Mouse (Mus musculus) liver, embryonic 15.5 days (tissue): ENCODE results near the gene Il21r. TPM values are rescaled to one million over a fixed set of nuclear protein-coding genes. Genes with fewer than 3 reads are reported as not detected.
A peak's percentile ranks its signal among the peaks of the same experiment; 100 is the strongest.

Experiments
- ATAC-seq: fragments of 200-750 bp; cut with Nextera tagmentation; 2 replicates; pipeline ENCODE4 v1.8.0; 2017; ENCODE audit warnings: moderate number of reproducible peaks, mild to moderate bottlenecking, moderate library complexity; ENCODE audit not compliant: insufficient read depth
- H3K27ac ChIP-seq: fragments of 300-500 bp; sonication (generic); replicated peaks from 2 replicates; pipeline ENCODE4 v1.5.1; 2015; ENCODE audit warnings: mild to moderate bottlenecking, inconsistent platforms
- H3K27me3 ChIP-seq: fragments of 300-500 bp; sonication (generic); 2 replicates; pipeline ENCODE4 v1.6.1; 2015; ENCODE audit warnings: mild to moderate bottlenecking, inconsistent platforms
- H3K36me3 ChIP-seq: fragments of 300-500 bp; sonication (generic); replicated peaks from 2 replicates; pipeline ENCODE4 v1.6.1; 2015; ENCODE audit warnings: moderate library complexity, mild to moderate bottlenecking, inconsistent platforms
- H3K4me1 ChIP-seq: fragments of 300-500 bp; sonication (generic); replicated peaks from 2 replicates; pipeline ENCODE4 v1.6.1; 2015; ENCODE audit warnings: inconsistent platforms
- H3K4me2 ChIP-seq: fragments of 300-500 bp; sonication (generic); 2 replicates; pipeline ENCODE4 v1.6.1; 2015; ENCODE audit warnings: moderate library complexity, mild to moderate bottlenecking, inconsistent platforms
- H3K4me3 ChIP-seq: fragments of 300-500 bp; sonication (generic); replicated peaks from 2 replicates; pipeline ENCODE4 v1.5.1; 2015; ENCODE audit warnings: mild to moderate bottlenecking, inconsistent platforms
- H3K9ac ChIP-seq: fragments of 300-500 bp; sonication (generic); 2 replicates; pipeline ENCODE4 v1.6.1; 2015; ENCODE audit warnings: moderate library complexity, mild to moderate bottlenecking, inconsistent platforms
- H3K9me3 ChIP-seq: fragments of 300-500 bp; sonication (generic); replicated peaks from 2 replicates; pipeline ENCODE4 v1.6.1; 2016; ENCODE audit warnings: inconsistent platforms
- WGBS: fragments of 180-500 bp; shearing (Covaris S2); methylation state at CpG from one replicate; pipeline ENCODE4 v1.1.7; 2015; ENCODE audit warnings: mixed read lengths; ENCODE audit not compliant: insufficient replicate concordance; 5-methylcytosine and 5-hydroxymethylcytosine counted together
- polyA plus RNA-seq: library from polyadenylated mRNA; unstranded; fragments of >200 nt; fragmentation: Nextera tagmentation; extraction: Ambion mirVana; gene quantifications from 2 replicates; pipeline ENCODE4 v1.2.1, GENCODE M21; 2015

Il21r gene
- polyA plus RNA-seq, 1 experiment from 2014 or later, result 0.71 TPM

DNA sequence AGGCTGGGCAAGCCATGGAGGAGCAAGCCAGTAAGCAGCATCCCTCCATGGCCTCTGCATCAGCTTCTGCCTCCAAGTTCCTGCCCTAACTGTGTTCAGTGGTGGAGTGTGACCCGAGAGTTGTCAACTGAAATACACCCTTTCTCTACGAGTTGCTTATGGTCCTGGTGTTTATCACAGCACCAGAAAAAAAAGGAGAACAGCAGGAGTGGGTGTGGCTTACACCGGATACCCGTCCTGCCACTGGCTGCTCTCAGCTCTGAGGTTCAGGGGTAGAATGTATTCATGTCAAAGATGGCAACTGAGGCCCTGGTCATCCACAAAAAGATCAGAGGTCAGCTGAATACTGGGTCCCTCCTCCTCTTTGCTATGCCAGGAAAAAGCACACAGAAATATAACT lies 16.8 kb downstream of the Il21r start:
- ATAC-seq, result no peak
- 26% methylated on average over 4 of the region's 4 CpGs for WGBS
- no peaks in the 10 kb centered on the region for H3K9me3 ChIP-seq

DNA sequence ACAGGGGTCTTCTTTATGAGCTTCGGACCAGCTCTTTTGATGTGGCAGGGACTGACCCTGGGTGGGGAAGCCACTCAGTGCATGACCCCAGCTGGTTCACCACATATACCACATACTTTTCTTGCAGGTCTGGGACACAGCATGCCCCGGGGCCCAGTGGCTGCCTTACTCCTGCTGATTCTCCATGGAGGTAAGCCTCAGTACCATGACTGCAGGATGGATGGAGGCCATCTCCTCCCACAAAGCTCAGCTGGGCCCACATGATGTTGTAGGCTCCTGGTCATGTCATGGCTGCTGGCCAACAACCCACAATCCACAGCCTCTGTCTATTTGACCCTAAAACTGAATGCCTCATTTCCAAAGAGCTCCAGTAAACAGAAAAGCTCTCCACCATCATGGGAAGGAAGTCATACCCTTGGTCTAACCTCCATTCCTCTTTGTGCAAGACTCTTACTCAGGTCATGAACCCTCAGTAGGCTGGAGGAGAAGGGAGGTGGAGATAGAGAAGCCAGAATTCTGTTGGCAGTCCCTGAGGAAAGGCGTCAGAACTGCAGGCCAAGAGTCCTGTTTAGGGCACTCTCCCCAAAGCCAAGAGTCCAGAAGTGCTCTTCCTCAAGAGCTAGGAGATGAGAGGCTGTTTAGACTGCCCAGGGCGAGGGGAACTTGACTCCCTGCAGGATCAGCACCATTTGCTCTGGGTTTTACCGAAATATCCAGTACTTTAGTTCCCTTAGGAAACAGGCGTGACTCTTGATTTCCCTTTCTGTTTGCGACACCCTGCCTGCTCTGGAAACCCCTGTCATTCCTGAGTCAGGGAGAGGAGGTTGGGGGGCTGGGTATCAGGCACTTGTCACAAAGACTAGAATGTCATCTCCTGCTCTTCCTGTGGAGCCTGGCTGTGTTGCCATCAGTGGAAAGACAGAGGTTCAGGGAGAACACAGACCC lies 19.8 kb downstream of the Il21r start:
- H3K4me2 ChIP-seq, result no peak overlapping the region
- H3K4me3 ChIP-seq, result no peak overlapping the region
- ATAC-seq, result no peak
- no peaks in the 10 kb centered on the region for H3K36me3 ChIP-seq
- H3K9ac ChIP-seq, result no peak overlapping the region
- H3K9me3 ChIP-seq, result no peaks in the 10 kb centered on the region
- H3K4me1 ChIP-seq, result no peaks in the 10 kb centered on the region; the same call in 1 of the 2 replicates
- WGBS, result 52% methylated on average over 7 of the region's 7 CpGs
- no peaks in the 10 kb centered on the region for H3K27me3 ChIP-seq
- no peak overlapping the region for H3K27ac ChIP-seq

More for the DNA sequence above, 16.8 kb downstream of the Il21r start:
- no peaks in the 10 kb centered on the region for H3K27me3 ChIP-seq
- H3K36me3 ChIP-seq, result no peaks in the 10 kb centered on the region
- no peak overlapping the region for H3K27ac ChIP-seq
- no peak overlapping the region for H3K4me3 ChIP-seq
- no peaks in the 10 kb centered on the region; the same call in 1 of the 2 replicates for H3K4me1 ChIP-seq
- H3K9ac ChIP-seq, result no peak overlapping the region
- H3K4me2 ChIP-seq, result no peak overlapping the region

DNA sequence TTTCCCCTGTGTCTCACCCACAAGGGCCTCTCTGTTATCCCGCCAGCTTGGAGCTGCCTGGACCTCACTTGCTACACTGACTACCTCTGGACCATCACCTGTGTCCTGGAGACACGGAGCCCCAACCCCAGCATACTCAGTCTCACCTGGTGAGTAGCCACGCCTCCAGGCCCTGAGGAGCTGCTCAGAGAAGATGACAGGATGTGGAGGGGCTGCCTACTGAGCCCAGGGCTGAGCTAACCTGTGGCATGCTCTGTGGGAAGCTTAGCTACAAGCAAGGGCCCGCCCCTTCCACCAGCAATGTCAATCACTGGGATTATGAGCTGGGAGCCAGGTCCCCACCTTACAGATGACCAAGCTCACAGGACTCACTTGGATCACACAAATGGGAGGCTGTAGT lies 22.0 kb downstream of the Il21r start:
- H3K4me1 ChIP-seq, result peaks cover 6% of the 10 kb centered on the region; the same call in 1 of the 2 replicates
- no peak for ATAC-seq
- 56% methylated on average over 4 of the region's 4 CpGs for WGBS

DNA sequence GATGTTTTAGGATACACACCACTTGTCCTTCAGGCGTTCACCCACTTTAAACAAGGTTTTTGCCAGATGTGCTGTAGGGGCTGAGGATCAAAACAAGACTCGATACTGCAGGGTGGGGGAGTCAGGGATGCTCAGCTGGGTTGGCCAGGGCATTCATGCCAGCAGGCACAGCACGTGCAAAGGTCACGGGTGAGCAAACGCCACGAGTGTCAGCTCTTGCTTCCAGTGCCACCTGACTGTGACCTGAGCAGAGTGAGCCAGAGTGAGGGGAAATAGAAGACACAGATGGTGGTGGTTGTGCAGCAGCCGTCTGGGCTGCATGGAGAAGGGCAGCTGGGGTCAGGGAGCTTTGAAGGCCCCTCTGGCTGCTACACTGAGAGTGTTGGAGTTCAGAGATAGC lies 22.6 kb downstream of the Il21r start:
- no peaks in the 10 kb centered on the region for H3K9me3 ChIP-seq
- no peak overlapping the region for H3K4me2 ChIP-seq
- ATAC-seq, result no peak
- H3K9ac ChIP-seq, result no peak overlapping the region
- H3K27me3 ChIP-seq, result no peaks in the 10 kb centered on the region
- peaks cover 7% of the 10 kb centered on the region; the same call in 1 of the 2 replicates for H3K4me1 ChIP-seq
- H3K27ac ChIP-seq, result no peak overlapping the region
- WGBS, result 46% methylated on average over 7 of the region's 7 CpGs
- H3K4me3 ChIP-seq, result no peak overlapping the region
- no peaks in the 10 kb centered on the region for H3K36me3 ChIP-seq

More for the DNA sequence above, 22.0 kb downstream of the Il21r start:
- Histone ChIP-seq H3K4me3 (no peak overlapping the region), H3K27me3 (no peaks in the 10 kb centered on the region), H3K4me2 (no peak overlapping the region), H3K27ac (no peak overlapping the region), H3K36me3 (no peaks in the 10 kb centered on the region), H3K9me3 (no peaks in the 10 kb centered on the region), H3K9ac (no peak overlapping the region)

DNA sequence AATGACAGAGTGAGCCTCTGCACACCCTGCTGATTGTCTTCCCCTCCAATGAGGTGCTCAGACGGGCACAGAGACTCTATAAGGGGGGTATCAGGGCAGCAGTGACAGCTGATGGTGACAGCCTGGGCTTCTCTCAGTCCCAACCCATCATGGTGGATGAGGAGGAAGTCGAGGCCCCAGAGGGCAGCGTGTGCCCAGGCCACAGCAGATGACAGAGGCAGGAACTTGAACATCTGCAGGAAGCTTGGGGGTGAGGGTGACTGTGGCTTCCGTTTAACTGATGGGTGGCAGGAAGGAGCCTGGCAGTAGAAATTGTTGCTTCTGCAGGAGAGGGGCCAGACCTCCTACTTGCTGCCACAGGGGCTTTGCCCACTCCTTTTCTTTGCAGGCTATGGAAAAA lies 27.1 kb downstream of the Il21r start:
- Histone ChIP-seq H3K27me3 (peaks cover 3% of the 10 kb centered on the region; the same call in 1 of the 2 replicates), H3K9me3 (no peaks in the 10 kb centered on the region), H3K4me3 (no peak overlapping the region), H3K9ac (no peak overlapping the region), H3K27ac (no peak overlapping the region), H3K4me2 (0 out of 2 replicates have a peak overlapping the region, but pooled peaks have one; percentile 10), H3K36me3 (no peaks in the 10 kb centered on the region), H3K4me1 (peaks cover 7% of the 10 kb centered on the region; the same call in 1 of the 2 replicates)
- ATAC-seq, result peak; percentile 42
- 17% methylated on average over 4 of the region's 4 CpGs for WGBS

DNA sequence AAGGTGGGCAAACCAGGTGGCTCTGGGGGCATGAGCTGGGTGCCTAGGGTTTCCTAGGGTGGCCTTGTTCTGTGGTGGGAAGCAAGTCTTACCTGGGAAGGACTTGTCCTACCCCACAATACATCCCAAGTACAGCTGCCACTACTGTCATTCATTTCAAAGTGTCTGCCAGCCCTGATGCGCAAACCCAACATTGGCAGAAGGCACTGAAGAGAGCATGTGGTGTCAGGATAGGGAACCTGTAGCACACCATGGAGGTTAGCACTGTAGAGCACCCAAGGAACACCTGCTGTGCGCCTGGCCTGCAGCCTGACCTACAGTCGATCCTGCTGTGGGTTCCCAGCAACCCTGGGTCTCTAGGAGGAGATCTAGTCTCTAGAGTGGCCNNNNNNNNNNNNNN lies 27.8 kb downstream of the Il21r start:
- Histone ChIP-seq H3K4me3 (0 out of 2 replicates have a peak overlapping the region, but pooled peaks have one; percentile 2), H3K4me1 (peaks cover 7% of the 10 kb centered on the region), H3K36me3 (no peaks in the 10 kb centered on the region), H3K27me3 (peaks cover 3% of the 10 kb centered on the region; the same call in 1 of the 2 replicates), H3K9me3 (no peaks in the 10 kb centered on the region), H3K27ac (no peak overlapping the region), H3K9ac (no peak overlapping the region), H3K4me2 (0 out of 2 replicates have a peak overlapping the region, but pooled peaks have one; percentile 10)
- WGBS, result 53% methylated on average over 3 of the region's 3 CpGs
- no peak for ATAC-seq

DNA sequence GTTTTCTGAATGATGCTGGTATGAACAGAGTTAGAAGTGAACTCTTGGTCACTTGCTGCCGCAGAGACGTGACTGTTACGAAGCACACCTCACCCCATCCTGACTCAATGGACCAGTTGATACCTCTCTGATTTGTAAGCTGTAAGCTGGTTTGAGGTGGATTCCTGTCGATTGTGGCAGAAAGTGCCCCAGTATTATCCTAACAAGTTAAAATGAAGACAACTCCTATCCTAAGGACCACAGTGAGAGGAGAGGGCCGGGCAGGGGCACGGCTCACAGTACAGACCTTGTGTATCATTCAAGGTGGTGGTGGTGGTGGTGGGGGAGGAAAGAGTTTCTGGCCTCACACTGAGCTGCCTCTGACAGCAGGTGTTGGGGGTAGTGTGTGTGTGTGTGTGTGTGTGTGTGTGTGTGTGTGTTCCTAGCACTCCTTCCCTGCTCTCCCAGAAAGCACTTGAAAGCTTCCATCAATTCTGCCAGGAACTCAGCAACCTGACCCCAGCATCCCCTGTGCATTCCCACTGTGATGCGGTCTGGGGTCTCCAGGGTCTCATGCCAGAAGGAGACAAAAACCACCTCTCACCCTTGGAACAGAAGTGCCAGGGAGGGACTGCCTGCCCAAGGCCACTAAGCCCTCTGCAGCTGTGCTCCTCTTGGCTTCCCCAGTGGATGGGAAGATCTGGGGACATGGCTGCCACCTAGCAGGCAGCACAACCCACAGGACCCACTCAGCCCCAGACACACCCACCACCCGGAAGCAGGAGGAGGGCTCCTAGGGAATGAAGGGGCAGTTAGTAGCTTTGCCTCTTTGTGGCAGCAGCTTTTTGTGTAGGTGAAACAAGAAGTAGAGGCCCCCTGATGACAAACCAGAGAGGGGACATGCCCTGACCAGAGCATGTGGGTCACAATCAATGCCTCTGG lies 34.3 kb downstream of the Il21r start:
- peaks cover 5% of the 10 kb centered on the region for H3K4me1 ChIP-seq
- peaks cover 31% of the 10 kb centered on the region; the same call in 1 of the 2 replicates for H3K36me3 ChIP-seq
- H3K9me3 ChIP-seq, result no peaks in the 10 kb centered on the region
- ATAC-seq, result no peak
- H3K27ac ChIP-seq, result no peak overlapping the region
- H3K9ac ChIP-seq, result no peak overlapping the region
- H3K27me3 ChIP-seq, result peaks cover 3% of the 10 kb centered on the region; the same call in 1 of the 2 replicates
- no peak overlapping the region for H3K4me3 ChIP-seq
- no peak overlapping the region for H3K4me2 ChIP-seq
- 62% methylated on average over 8 of the region's 8 CpGs for WGBS

DNA sequence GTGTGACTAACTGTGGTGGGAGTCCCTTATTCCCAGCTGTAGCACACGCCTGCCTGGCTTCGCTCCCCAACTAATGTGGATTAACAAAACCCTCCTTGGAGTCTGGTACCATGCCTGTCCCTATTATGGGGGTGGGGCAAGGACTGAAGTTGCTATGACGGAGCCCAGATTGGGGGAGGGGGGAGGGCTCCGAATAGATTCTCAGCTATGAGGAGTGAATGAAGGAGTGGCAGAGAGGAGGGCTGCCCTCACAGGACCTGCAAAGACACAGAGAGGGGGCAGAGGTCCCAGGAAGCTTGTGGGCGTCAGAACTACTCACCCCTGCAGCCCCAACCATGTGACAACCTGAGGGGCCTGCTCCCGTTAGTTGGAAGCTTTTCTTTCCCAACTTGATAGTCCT lies 35.1 kb downstream of the Il21r start:
- Histone ChIP-seq H3K9me3 (no peaks in the 10 kb centered on the region), H3K4me1 (peaks cover 5% of the 10 kb centered on the region), H3K4me3 (no peak overlapping the region), H3K36me3 (peaks cover 40% of the 10 kb centered on the region), H3K4me2 (no peak overlapping the region), H3K27me3 (peaks cover 3% of the 10 kb centered on the region; the same call in 1 of the 2 replicates), H3K9ac (no peak overlapping the region), H3K27ac (no peak overlapping the region)
- WGBS, result 45% methylated on average over 6 of the region's 6 CpGs
- ATAC-seq, result no peak

DNA sequence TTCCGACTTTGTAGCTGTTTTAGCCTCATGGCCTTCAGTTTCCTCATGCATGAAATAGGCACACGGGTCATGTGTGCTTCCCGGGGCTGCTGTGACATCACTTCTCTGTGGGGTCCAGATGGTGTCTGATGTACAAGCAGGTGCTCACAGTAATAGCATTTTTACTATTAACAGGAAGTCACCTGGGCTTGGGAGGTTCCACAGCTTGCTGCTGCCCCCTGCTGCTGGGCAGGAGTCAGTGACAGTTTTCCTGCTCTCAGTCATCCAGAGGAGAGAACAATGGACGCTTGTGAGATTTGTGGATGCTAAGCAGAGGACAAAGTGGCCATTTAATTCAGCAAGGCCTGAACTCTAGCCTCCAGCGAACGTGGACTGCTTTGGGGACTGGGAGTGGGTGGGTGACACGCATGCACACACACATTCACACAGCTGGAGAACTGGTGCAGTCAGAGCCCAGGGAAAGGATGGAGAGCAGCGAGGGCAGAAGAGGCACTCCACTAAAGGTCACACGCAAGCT lies 35.7 kb downstream of the Il21r start:
- no peak overlapping the region for H3K4me3 ChIP-seq
- peaks cover 5% of the 10 kb centered on the region for H3K4me1 ChIP-seq
- ATAC-seq, result no peak
- no peaks in the 10 kb centered on the region for H3K9me3 ChIP-seq
- H3K9ac ChIP-seq, result no peak overlapping the region
- no peak overlapping the region for H3K4me2 ChIP-seq
- WGBS, result 36% methylated on average over 9 of the region's 9 CpGs
- no peaks in the 10 kb centered on the region for H3K27me3 ChIP-seq
- peaks cover 46% of the 10 kb centered on the region for H3K36me3 ChIP-seq
- no peak overlapping the region for H3K27ac ChIP-seq

DNA sequence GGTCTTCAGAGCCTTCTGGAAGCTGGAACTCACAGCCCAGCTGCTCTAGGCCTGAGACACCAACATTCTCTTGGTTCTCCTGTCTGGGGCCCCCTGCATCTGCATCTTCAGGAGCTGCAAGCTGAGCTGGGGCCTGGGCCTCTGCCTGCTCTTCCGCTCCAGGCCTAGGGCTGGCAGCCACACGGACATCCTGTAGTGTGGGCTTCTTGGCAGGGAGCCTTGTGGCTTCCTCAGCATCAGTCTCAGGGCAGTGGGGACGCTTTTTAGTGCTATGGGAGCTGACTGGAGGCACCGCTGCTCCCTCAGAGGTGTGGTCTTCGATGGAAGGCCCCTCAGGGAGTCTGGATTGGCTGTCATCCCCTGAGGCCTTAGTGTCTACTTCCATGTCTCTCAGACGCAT lies 40.7 kb downstream of the Il21r start:
- Histone ChIP-seq H3K36me3 (peaks cover 95% of the 10 kb centered on the region), H3K27ac (no peak overlapping the region), H3K4me2 (no peak overlapping the region), H3K9me3 (no peaks in the 10 kb centered on the region), H3K27me3 (no peaks in the 10 kb centered on the region), H3K4me3 (no peak overlapping the region), H3K4me1 (no peaks in the 10 kb centered on the region), H3K9ac (no peak overlapping the region)
- no peak for ATAC-seq
- WGBS, result 59% methylated on average over 6 of the region's 6 CpGs
